Mouse (Mus musculus): ENCODE data around the gene Zfp84. TPM values are rescaled to one million over a fixed set of nuclear protein-coding genes. Genes with fewer than 3 reads are reported as not detected.

The Zfp84 gene
- total and polyA plus RNA-seq, 3 experiments, result 4.7 to 8.1 TPM; not detected in 1

DNA sequence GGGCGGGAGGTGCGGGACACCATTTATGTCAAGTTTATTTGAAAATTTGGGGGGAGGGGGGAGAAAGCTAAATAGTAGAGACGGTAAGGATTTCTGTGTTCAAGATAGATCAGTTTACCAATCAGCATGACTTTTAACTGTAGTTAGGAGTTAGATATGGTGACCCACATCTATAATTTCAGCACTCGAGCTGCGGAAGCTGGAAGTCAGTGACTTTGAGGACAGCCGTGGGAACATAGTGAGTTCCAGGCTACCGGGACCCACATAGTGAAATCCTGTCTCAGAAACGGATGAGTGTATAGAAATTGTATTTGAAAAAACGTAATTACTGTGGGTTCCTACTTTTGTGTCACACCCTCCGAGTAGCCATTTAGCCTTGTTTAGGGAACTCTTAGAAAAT, 628 bp downstream of the Zfp84 start:
- H3K79me2 ChIP-seq (ENCODE audit: control insufficient read depth, insufficient read depth, low read length, poor library complexity), result peaks cover 21% of the 10 kb centered on the region
- H3K9me3 ChIP-seq (replicated peaks; ENCODE audit: insufficient read depth, low read length), result no peaks in the 10 kb centered on the region
- peak overlapping the region; percentile 97 for H3K27ac ChIP-seq (ENCODE audit: control insufficient read depth, low read depth, low read length)
- H3K36me3 ChIP-seq (ENCODE audit: control insufficient read depth in 1 of 2, insufficient read depth in 2 of 2, low read length in 2 of 2), result peaks cover 0 to 8% of the 10 kb centered on the region in 2 experiments; a peak in 3 of 4 replicates
- no peaks in the 10 kb centered on the region for H3K27me3 ChIP-seq (ENCODE audit: control insufficient read depth in 1 of 2, insufficient read depth in 2 of 2, low read length in 2 of 2)
- H3K4me3 ChIP-seq (ENCODE audit: control insufficient read depth in 1 of 2, insufficient read depth in 1 of 2, low read depth in 2 of 2, low read length in 2 of 2), result peak overlapping the region; percentile 80 to 92
- TF ChIP-seq NELFE (IDR thresholded peaks at IDR 0.05; ENCODE audit: low read depth, low read length) (no peak), POLR2A (IDR thresholded peaks at IDR 0.05; ENCODE audit: control insufficient read depth in 1 of 2, insufficient read depth in 1 of 2, low read depth in 1 of 2, low read length in 2 of 2, poor library complexity in 1 of 2) (no peak), RCOR1 (IDR thresholded peaks at IDR 0.05; ENCODE audit: low read depth, low read length) (no peak), MYC (IDR thresholded peaks at IDR 0.05; ENCODE audit: low read depth, low read length) (0 out of 2 replicates have a peak, but pooled peaks have one; percentile 33), EP300 (IDR thresholded peaks at IDR 0.05; ENCODE audit: low read depth in 1 of 2, low read length in 2 of 2) (no peak), CHD1 (IDR thresholded peaks at IDR 0.05; ENCODE audit: low read depth, low read length) (0 out of 2 replicates have a peak, but pooled peaks have one; percentile 67), NRF1 (IDR thresholded peaks at IDR 0.05; ENCODE audit: insufficient read depth, low read depth, low read length, poor library complexity, severe bottlenecking) (no peak), POLR2AphosphoS5 (IDR thresholded peaks at IDR 0.05; ENCODE audit: borderline replicate concordance, low read depth, low read length) (no peak), MAZ (IDR thresholded peaks at IDR 0.05; ENCODE audit: low read depth, low read length) (no peak), JUND (IDR thresholded peaks at IDR 0.05; ENCODE audit: low read depth, low read length) (no peak)
- H3K9ac ChIP-seq (ENCODE audit: control insufficient read depth, low read depth, low read length, poor library complexity, severe bottlenecking), result peak overlapping the region; percentile 93
- no peak for DNase-seq (ENCODE audit: low read depth, low spot score)
- peaks cover 4 to 10% of the 10 kb centered on the region in 2 experiments; a peak in 2 of 4 replicates for H3K4me1 ChIP-seq (ENCODE audit: control insufficient read depth in 1 of 2, insufficient read depth in 2 of 2, low read length in 2 of 2)

DNA sequence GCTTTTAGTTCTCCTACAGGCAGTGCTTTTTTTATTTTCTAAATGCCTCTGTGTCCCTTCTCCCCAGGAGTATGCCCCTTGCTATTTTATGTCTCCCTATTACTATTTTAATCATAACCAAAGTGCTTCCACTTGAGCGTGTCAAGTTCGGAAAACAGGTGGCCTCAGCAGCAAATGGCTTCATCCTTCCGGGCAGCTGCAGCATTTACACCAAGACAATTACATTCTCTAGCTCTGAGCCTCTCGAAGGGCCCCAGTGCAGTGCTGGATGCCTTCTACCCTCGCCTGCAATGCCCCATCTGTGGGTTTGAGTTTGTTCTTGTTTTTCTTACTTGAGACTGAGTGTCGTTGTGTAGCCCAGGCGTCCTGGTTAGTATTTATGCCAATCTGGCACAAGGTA, 5.2 kb downstream of the Zfp84 start:
- H3K4me3 ChIP-seq (ENCODE audit: control insufficient read depth in 1 of 2, insufficient read depth in 1 of 2, low read depth in 2 of 2, low read length in 2 of 2), result no peak overlapping the region
- H3K4me1 ChIP-seq (ENCODE audit: control insufficient read depth in 1 of 2, insufficient read depth in 2 of 2, low read length in 2 of 2), result peaks cover 4 to 8% of the 10 kb centered on the region in 2 experiments; a peak in 2 of 4 replicates
- H3K9me3 ChIP-seq (replicated peaks; ENCODE audit: insufficient read depth, low read length), result no peaks in the 10 kb centered on the region
- TF ChIP-seq TAL1 (IDR thresholded peaks at IDR 0.05; ENCODE audit: low read length) (no peak), POLR2A (IDR thresholded peaks at IDR 0.05; ENCODE audit: control insufficient read depth in 1 of 2, insufficient read depth in 1 of 2, low read depth in 1 of 2, low read length in 2 of 2, poor library complexity in 1 of 2) (no peak), MAZ (IDR thresholded peaks at IDR 0.05; ENCODE audit: low read depth, low read length) (no peak), POLR2AphosphoS2 (IDR thresholded peaks at IDR 0.05; ENCODE audit: low read length) (no peak), MYC (IDR thresholded peaks at IDR 0.05; ENCODE audit: low read depth, low read length) (no peak), GATA1 (IDR thresholded peaks at IDR 0.05; ENCODE audit: low read depth, low read length) (no peak)
- no peak overlapping the region for H3K9ac ChIP-seq (ENCODE audit: control insufficient read depth, low read depth, low read length, poor library complexity, severe bottlenecking)
- no peaks in the 10 kb centered on the region for H3K27me3 ChIP-seq (ENCODE audit: control insufficient read depth in 1 of 2, insufficient read depth in 2 of 2, low read length in 2 of 2)
- H3K36me3 ChIP-seq (ENCODE audit: control insufficient read depth in 1 of 2, insufficient read depth in 2 of 2, low read length in 2 of 2), result peaks cover 8 to 28% of the 10 kb centered on the region in 2 experiments
- DNase-seq (ENCODE audit: low read depth, low spot score), result no peak
- H3K27ac ChIP-seq (ENCODE audit: control insufficient read depth, low read depth, low read length), result no peak overlapping the region
- peaks cover 19% of the 10 kb centered on the region for H3K79me2 ChIP-seq (ENCODE audit: control insufficient read depth, insufficient read depth, low read length, poor library complexity)

DNA sequence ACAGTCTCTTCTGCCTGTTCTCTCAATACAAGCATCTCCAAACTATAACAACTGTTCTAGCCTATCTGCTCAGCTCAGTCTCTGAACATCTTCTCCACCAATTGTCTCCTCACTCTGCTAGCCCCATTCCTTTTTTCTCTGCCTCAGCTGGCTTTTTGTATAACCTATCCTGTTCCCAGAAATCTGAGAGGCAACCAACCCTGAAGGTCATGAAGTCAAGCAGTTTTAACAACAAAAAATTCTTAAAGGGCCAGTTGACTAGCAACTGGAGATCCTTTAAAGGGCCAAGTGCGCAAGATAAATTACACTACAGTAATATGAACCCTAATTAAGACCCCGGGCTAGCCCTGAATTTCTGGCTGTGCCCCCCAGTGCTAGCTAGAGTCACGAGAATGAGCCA, 6.0 kb downstream of the Zfp84 start:
- Histone ChIP-seq H3K36me3 (ENCODE audit: control insufficient read depth in 1 of 2, insufficient read depth in 2 of 2, low read length in 2 of 2) (peaks cover 7 to 28% of the 10 kb centered on the region in 2 experiments), H3K79me2 (ENCODE audit: control insufficient read depth, insufficient read depth, low read length, poor library complexity) (peaks cover 11% of the 10 kb centered on the region), H3K9me3 (replicated peaks; ENCODE audit: insufficient read depth, low read length) (no peaks in the 10 kb centered on the region), H3K4me1 (ENCODE audit: control insufficient read depth in 1 of 2, insufficient read depth in 2 of 2, low read length in 2 of 2) (peaks cover 2 to 6% of the 10 kb centered on the region in 2 experiments; a peak in 2 of 4 replicates), H3K27me3 (ENCODE audit: control insufficient read depth in 1 of 2, insufficient read depth in 2 of 2, low read length in 2 of 2) (no peaks in the 10 kb centered on the region), H3K27ac (ENCODE audit: control insufficient read depth, low read depth, low read length) (no peak overlapping the region), H3K9ac (ENCODE audit: control insufficient read depth, low read depth, low read length, poor library complexity, severe bottlenecking) (no peak overlapping the region), H3K4me3 (ENCODE audit: control insufficient read depth in 1 of 2, insufficient read depth in 1 of 2, low read depth in 2 of 2, low read length in 2 of 2) (no peak overlapping the region)
- no peak for DNase-seq (ENCODE audit: low read depth, low spot score)
- TF ChIP-seq EP300 (IDR thresholded peaks at IDR 0.05; ENCODE audit: low read depth in 1 of 2, low read length in 2 of 2), result no peak
- TF ChIP-seq NELFE (IDR thresholded peaks at IDR 0.05; ENCODE audit: low read depth, low read length), result no peak
- TF ChIP-seq MAX (IDR thresholded peaks at IDR 0.05; ENCODE audit: low read length), result no peak
- no peak for TF ChIP-seq NRF1 (IDR thresholded peaks at IDR 0.05; ENCODE audit: insufficient read depth, low read depth, low read length, poor library complexity, severe bottlenecking)
- no peak for TF ChIP-seq POLR2AphosphoS2 (IDR thresholded peaks at IDR 0.05; ENCODE audit: low read length)
- TF ChIP-seq MAZ (IDR thresholded peaks at IDR 0.05; ENCODE audit: low read depth, low read length), result no peak

Data from MEL (cell line).